31 mouse cellular contexts compared by ENCODE assay signal in the genomic region with DNA sequence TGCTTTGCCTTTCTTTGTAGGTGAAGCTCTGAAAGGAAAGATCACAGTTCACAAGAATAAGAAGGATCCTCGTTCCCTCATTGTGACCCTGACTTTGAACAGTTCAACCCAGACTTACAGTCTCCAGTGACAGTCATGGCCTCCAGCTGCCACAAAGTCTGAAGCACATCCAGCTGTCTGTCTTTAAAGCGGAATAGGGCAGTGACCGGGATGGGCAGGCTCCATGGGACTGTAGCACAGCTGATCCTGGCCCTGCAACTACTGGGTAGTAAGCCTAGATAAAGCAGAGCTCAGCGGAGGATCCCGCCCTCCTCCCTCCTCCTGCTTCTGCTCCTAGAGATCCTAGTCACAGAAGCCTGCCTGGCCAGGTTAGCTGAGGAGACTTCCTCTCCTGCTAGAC. TPM values are rescaled to one million over a fixed set of nuclear protein-coding genes. Genes with fewer than 3 reads are reported as not detected.
DNase-seq lines count a peak whose midpoint lies in the region; ATAC-seq and TF ChIP-seq lines count a peak whose summit lies in the region.
"Had no signal": no experiment of that assay in that cellular context is flagged by ENCODE, and none has a peak within 500 bp of the region (broad histone marks: within the 10 kb centered on the region; RNA-seq: fewer than 3 reads in every experiment).

No protein-coding gene starts in this region.

- no peak overlapping the region for H3K4me3 ChIP-seq in kidney, postnatal 0 days (replicated peaks; ENCODE audit: low read depth, low read length)
- no peak overlapping the region for H3K4me3 ChIP-seq in liver, adult 2 months (ENCODE audit: insufficient read depth, low read depth, low read length)
- no peak overlapping the region for H3K4me3 ChIP-seq in liver, postnatal 0 days (ENCODE audit: low read depth, low read length)
- H3K4me3 ChIP-seq: embryonic facial prominence, embryonic 12.5 days; embryonic facial prominence, embryonic 15.5 days; gastrocnemius, adult 2 months; hindbrain, embryonic 12.5 days had no signal

- no peak overlapping the region for H3K4me2 ChIP-seq in kidney, postnatal 0 days (ENCODE audit: low read length)
- no peak overlapping the region for H3K4me2 ChIP-seq in liver, postnatal 0 days (ENCODE audit: low read depth, low read length)
- H3K4me2 ChIP-seq: embryonic facial prominence, embryonic 12.5 days; embryonic facial prominence, embryonic 15.5 days; heart, embryonic 11.5 days; hindbrain, embryonic 12.5 days had no signal

- H3K9ac ChIP-seq in kidney, postnatal 0 days (ENCODE audit: low read depth, low read length), result no peak overlapping the region
- no peak overlapping the region for H3K9ac ChIP-seq in liver, adult 2 months (ENCODE audit: low read depth, low read length)
- no peak overlapping the region for H3K9ac ChIP-seq in liver, postnatal 0 days (replicated peaks)
- H3K9ac ChIP-seq: embryonic facial prominence, embryonic 12.5 days; embryonic facial prominence, embryonic 15.5 days; forebrain, postnatal 0 days; hindbrain, embryonic 12.5 days had no signal

- H3K27me3 ChIP-seq in kidney, postnatal 0 days (ENCODE audit: insufficient read depth, low read length), result no peaks in the 10 kb centered on the region
- H3K27me3 ChIP-seq in liver, adult 2 months (ENCODE audit: control insufficient read depth, insufficient read depth, low read length), result no peaks in the 10 kb centered on the region
- no peaks in the 10 kb centered on the region for H3K27me3 ChIP-seq in liver, postnatal 0 days (ENCODE audit: insufficient read depth, low read length)
- H3K27me3 ChIP-seq: embryonic facial prominence, embryonic 12.5 days; embryonic facial prominence, embryonic 15.5 days; hindbrain, embryonic 12.5 days had no signal

- no peak for TF ChIP-seq EP300 in liver, postnatal 0 days (IDR thresholded peaks at IDR 0.05; ENCODE audit: low read depth)

- H3K27ac ChIP-seq in kidney, postnatal 0 days, result no peak overlapping the region
- H3K27ac ChIP-seq in liver, adult 2 months (replicated peaks; ENCODE audit: insufficient read depth, low read depth, low read length), result no peak overlapping the region
- no peak overlapping the region for H3K27ac ChIP-seq in liver, postnatal 0 days (ENCODE audit: low read depth)
- H3K27ac ChIP-seq: embryonic facial prominence, embryonic 12.5 days; embryonic facial prominence, embryonic 15.5 days; gastrocnemius, adult 2 months; hindbrain, embryonic 12.5 days; hindbrain, postnatal 0 days had no signal

- TF ChIP-seq POLR2A in liver, adult 2 months (IDR thresholded peaks at IDR 0.05; ENCODE audit: extremely low read depth, insufficient read depth, low read length), result no peak

- H3K9me3 ChIP-seq in kidney, postnatal 0 days (replicated peaks; ENCODE audit: low read length), result no peaks in the 10 kb centered on the region
- H3K9me3 ChIP-seq in liver, postnatal 0 days (ENCODE audit: low read length), result no peaks in the 10 kb centered on the region
- H3K9me3 ChIP-seq: embryonic facial prominence, embryonic 12.5 days; embryonic facial prominence, embryonic 15.5 days; hindbrain, embryonic 12.5 days had no signal

- no peak for TF ChIP-seq CTCF in kidney, postnatal 0 days (IDR thresholded peaks at IDR 0.05; ENCODE audit: low read depth)
- no peak for TF ChIP-seq CTCF in liver, adult 2 months (IDR thresholded peaks at IDR 0.05; ENCODE audit: low read depth, low read length)
- no peak for TF ChIP-seq CTCF in liver, postnatal 0 days (IDR thresholded peaks at IDR 0.05; ENCODE audit: low read depth)

- 68% methylated on average over 5 of the region's 5 CpGs for WGBS in kidney, postnatal 0 days
- 95% methylated on average over 5 of the region's 5 CpGs for WGBS in liver, adult 2 months
- WGBS in liver, postnatal 0 days (ENCODE audit: insufficient replicate concordance), result 69% methylated on average over 5 of the region's 5 CpGs

- ATAC-seq in kidney, postnatal 0 days (replicated peaks; ENCODE audit: low FRiP score, low read depth), result no peak
- no peak for ATAC-seq in liver, postnatal 0 days
- ATAC-seq: activated CD4-positive, CD25-positive, alpha-beta regulatory T cell, adult 4 months; CD4-positive, CD25-positive, alpha-beta regulatory T cell, adult 4 months; forebrain, embryonic 14.5 days; forebrain, postnatal 0 days; hindbrain, postnatal 0 days had no signal

- H3K79me2 ChIP-seq in liver, adult 2 months (ENCODE audit: control insufficient read depth, insufficient read depth, low read length), result no peaks in the 10 kb centered on the region

- H3K4me1 ChIP-seq in kidney, postnatal 0 days (replicated peaks; ENCODE audit: insufficient read depth, low read length), result no peaks in the 10 kb centered on the region
- H3K4me1 ChIP-seq in liver, adult 2 months (ENCODE audit: control insufficient read depth, insufficient read depth, low read length), result no peaks in the 10 kb centered on the region
- no peaks in the 10 kb centered on the region for H3K4me1 ChIP-seq in liver, postnatal 0 days (ENCODE audit: insufficient read depth)
- H3K4me1 ChIP-seq: embryonic facial prominence, embryonic 12.5 days; embryonic facial prominence, embryonic 15.5 days; hindbrain, embryonic 12.5 days had no signal

- H3K36me3 ChIP-seq in kidney, postnatal 0 days (ENCODE audit: insufficient read depth, low read length), result peaks cover 4% of the 10 kb centered on the region
- H3K36me3 ChIP-seq in liver, adult 2 months (ENCODE audit: control insufficient read depth, insufficient read depth, low read length), result peaks cover 15% of the 10 kb centered on the region
- 0 out of 2 replicates have a peak, but pooled peaks cover 22% of the 10 kb centered on the region for H3K36me3 ChIP-seq in liver, postnatal 0 days (replicated peaks; ENCODE audit: insufficient read depth, low read length)
- H3K36me3 ChIP-seq: hindbrain, embryonic 12.5 days had no signal

- DNase-seq in kidney, adult 9 months, result peak; percentile 14
- DNase-seq in kidney, adult 11 months, result no peak
- peak; percentile 10 for DNase-seq in kidney, postnatal 0 days (ENCODE audit: low spot score)
- DNase-seq in kidney, postnatal 4 days, result no peak
- peak; percentile 9 for DNase-seq in liver, adult 2 months (ENCODE audit: extremely low read depth, low read depth, low spot score)
- DNase-seq in liver, postnatal 0 days, result no peak
- DNase-seq: adrenal gland, postnatal 10 days; cerebellum, adult 11 months; cerebellum, adult 2 months; cerebellum, adult 9-11 months; cerebellum, postnatal 25 days; forebrain, postnatal 0 days; gastrocnemius, adult 2 months; gastrocnemius, postnatal 14 days; heart, adult 11 months had no signal

RNA-seq across cellular contexts. Expression of gene Slc6a5, which starts 52.6 kb away (rescaled TPM):
- polyA plus RNA-seq in kidney, postnatal 0 days (2015; fragmentation: Nextera tagmentation; extraction: Ambion mirVana), result not detected in 2 replicates
- total RNA-seq in liver, adult 2 months (2014; rRNA removed), result not detected in 2 replicates
- polyA plus RNA-seq in liver, adult 2 months (2012; rRNA removed), result not detected in 2 replicates
- not detected in 2 replicates for polyA plus RNA-seq in liver, postnatal 0 days (2015; fragmentation: Nextera tagmentation; extraction: Ambion mirVana)
- total RNA-seq: common myeloid progenitor, adult 5-6 weeks; gastrocnemius, adult 2 months; gastrocnemius, postnatal 14 days; heart, adult 8-10 months; heart, postnatal 25 days; hematopoietic stem cell, adult 5-6 weeks had no signal
- polyA plus RNA-seq: activated CD4-positive, CD25-positive, alpha-beta regulatory T cell, adult 4 months; C2C12; CD4-positive, CD25-positive, alpha-beta regulatory T cell, adult 4 months; embryonic facial prominence, embryonic 15.5 days; forebrain, embryonic 11.5 days; forebrain, embryonic 14.5 days; forebrain, postnatal 0 days; heart, embryonic 11.5 days; heart, embryonic 14.5 days; heart, postnatal 0 days had no signal

Comparison
In these comparisons a context has a peak if more than half of its experiments do, and no peak if none do; other contexts are left out.
1. DNase-seq: peak in kidney, adult 9 months (single experiment), kidney, postnatal 0 days (single experiment) and liver, adult 2 months (single experiment); none in kidney, adult 11 months (single experiment), kidney, postnatal 4 days (0 of 2) and liver, postnatal 0 days (single experiment).